Mouse (Mus musculus): ENCODE measurements around the gene Unc5a. TPM values are rescaled to one million over a fixed set of nuclear protein-coding genes. Genes with fewer than 3 reads are reported as not detected.

Unc5a gene
- not detected for polyA plus RNA-seq (2014; fragmentation: Illumina TruSeq; extraction: RNeasy Lipid Tissue Mini Kit (QIAGEN cat#74804))

DNA sequence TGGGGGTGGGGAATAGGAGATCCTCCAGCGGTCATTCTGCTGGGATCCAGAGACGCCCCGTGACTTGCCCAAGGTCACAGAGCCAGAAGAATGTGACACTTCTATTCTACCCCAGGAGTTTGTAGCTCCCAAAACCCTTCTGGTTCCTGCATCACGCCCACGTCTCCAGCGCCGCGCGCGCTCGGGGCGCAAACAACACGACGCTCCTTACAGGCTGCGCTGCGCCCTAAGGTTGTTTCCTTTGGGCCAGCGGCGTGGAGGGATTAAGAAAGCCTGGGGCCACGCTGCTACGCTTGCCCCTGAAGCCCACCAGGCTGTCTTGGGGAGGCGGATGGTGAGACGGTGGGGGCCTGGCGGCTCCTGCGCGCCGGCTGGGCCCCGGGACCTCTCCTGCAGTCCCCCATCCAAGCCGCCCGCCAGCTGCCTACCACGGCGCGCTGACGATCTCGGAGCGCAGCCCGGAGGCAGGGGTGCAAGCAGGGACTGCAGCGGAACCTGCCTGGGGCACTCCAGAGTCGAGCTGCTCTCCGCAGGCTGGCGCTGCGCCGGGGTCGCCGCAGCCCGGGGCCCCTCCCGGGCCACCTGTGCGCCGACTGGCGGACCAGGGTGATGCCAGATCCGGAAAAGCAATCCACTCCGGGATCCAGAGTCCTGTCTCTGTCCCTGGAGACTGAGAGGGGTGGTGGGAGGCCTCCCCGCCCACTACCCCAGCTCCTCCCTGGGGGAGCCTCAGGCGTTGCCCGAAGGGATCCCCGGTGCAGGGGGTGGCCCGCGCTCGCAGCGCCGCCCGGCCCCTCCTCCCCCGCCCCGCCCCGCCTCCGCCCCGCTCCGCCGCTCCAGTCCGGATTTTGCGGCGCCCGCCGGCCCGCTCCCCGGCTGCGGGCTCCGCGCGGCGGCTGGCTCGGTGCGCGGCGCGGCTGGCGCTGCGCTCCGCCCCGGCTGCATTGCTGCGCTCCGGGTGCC is at the start of gene Unc5a:
Unc5a (plus strand) TSS at position 881 of the 963 bp plus-strand sequence.

GRCm38 (mm10) chr13:55021194-55021779 is 72.1 kb downstream of the Unc5a start, which contains the start of gene Hk3:
TSS of gene Hk3 (minus strand) at chr13:55021385.

Other genes with a start within 250 kb of the Unc5a start
- not detected for gene Cdhr2, start 247.9 kb upstream of the Unc5a start, polyA plus RNA-seq (2014; fragmentation: Illumina TruSeq; extraction: RNeasy Lipid Tissue Mini Kit (QIAGEN cat#74804))
- gene Gprin1, start 199.5 kb upstream of the Unc5a start, polyA plus RNA-seq (2014; fragmentation: Illumina TruSeq; extraction: RNeasy Lipid Tissue Mini Kit (QIAGEN cat#74804)) = not detected
- not detected for gene Sncb, start 182.8 kb upstream of the Unc5a start, polyA plus RNA-seq (2014; fragmentation: Illumina TruSeq; extraction: RNeasy Lipid Tissue Mini Kit (QIAGEN cat#74804))
- gene Eif4e1b, start 165.4 kb upstream of the Unc5a start, polyA plus RNA-seq (2014; fragmentation: Illumina TruSeq; extraction: RNeasy Lipid Tissue Mini Kit (QIAGEN cat#74804)) = 8.2 TPM
- 1.3 TPM for gene Tspan17, start 160.0 kb upstream of the Unc5a start, polyA plus RNA-seq (2014; fragmentation: Illumina TruSeq; extraction: RNeasy Lipid Tissue Mini Kit (QIAGEN cat#74804))
- gene Hk3, start 72.0 kb downstream of the Unc5a start, polyA plus RNA-seq (2014; fragmentation: Illumina TruSeq; extraction: RNeasy Lipid Tissue Mini Kit (QIAGEN cat#74804)) = not detected
- gene Uimc1, start 150.9 kb downstream of the Unc5a start, polyA plus RNA-seq (2014; fragmentation: Illumina TruSeq; extraction: RNeasy Lipid Tissue Mini Kit (QIAGEN cat#74804)) = 46.3 TPM
- 8.5 TPM for gene Zfp346, start 155.9 kb downstream of the Unc5a start, polyA plus RNA-seq (2014; fragmentation: Illumina TruSeq; extraction: RNeasy Lipid Tissue Mini Kit (QIAGEN cat#74804))
- not detected for gene Gm17617, start 184.1 kb downstream of the Unc5a start, polyA plus RNA-seq (2014; fragmentation: Illumina TruSeq; extraction: RNeasy Lipid Tissue Mini Kit (QIAGEN cat#74804))
- gene Fgfr4, start 203.2 kb downstream of the Unc5a start, polyA plus RNA-seq (2014; fragmentation: Illumina TruSeq; extraction: RNeasy Lipid Tissue Mini Kit (QIAGEN cat#74804)) = 0.34 TPM

Measured in ovary, adult 10 weeks (tissue).